Mouse (Mus musculus): Measurements from ENCODE around the gene Unc93b1.

DNA sequence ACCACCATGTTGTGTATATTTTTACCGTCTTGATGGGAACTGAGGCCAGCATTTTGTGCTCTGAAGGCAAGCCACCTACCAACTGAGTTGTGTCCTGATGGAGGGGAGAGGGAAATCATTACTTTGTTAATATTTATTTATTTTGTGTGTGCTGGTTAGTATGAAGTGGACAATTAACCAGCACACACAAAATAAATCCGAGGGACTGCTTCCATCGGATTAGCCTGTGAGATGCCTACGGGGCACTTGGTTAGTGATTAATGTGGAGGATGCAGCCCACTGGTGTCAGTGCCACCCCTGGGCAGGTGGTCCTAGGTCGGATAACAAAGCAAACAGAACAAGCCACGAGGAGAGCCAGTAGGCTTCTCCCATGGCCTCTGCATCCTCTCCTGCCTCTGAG is 59.9 kb downstream of the Unc93b1 start:
- TF ChIP-seq CTCF (IDR thresholded peaks at IDR 0.05; ENCODE audit: insufficient read depth, low read depth, low read length) (no peak), POLR2A (IDR thresholded peaks at IDR 0.05; ENCODE audit: insufficient read depth, low read depth, low read length) (no peak)

Measured in olfactory bulb, adult 2 months (tissue).